Mouse (Mus musculus): ENCODE results near the gene Sox18.

DNA sequence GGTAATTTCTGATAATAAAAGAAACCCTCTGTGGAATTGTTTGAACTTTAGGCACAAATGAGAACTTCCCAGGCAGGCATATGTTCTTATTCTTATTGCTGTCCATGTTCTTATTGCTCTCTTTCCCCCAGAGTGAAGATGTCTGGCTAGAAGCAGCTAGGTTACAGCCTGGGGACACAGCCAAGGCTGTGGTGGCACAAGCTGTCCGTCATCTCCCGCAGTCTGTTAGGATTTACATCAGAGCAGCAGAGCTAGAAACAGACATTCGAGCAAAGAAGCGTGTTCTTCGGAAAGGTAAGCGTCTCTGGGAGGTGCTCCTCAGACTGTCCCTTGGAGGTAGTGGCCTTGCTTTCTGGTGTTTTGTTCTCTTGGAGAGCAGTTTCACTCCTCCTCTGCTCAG lies 38.8 kb downstream of the Sox18 start:
- no peak for TF ChIP-seq CTCF (IDR thresholded peaks at IDR 0.05; ENCODE audit: control insufficient read depth, insufficient read depth, insufficient read length)
- TF ChIP-seq MAX (IDR thresholded peaks at IDR 0.05): no peak
- TF ChIP-seq MYOG (IDR thresholded peaks at IDR 0.05; ENCODE audit: control insufficient read depth, extremely low read depth, insufficient read length): no peak
- TF ChIP-seq MYOD1 (IDR thresholded peaks at IDR 0.05; ENCODE audit: control insufficient read depth, insufficient read length, low read depth): no peak
- no peak for TF ChIP-seq CEBPB (IDR thresholded peaks at IDR 0.05; ENCODE audit: low read depth)
- TF ChIP-seq USF1 (IDR thresholded peaks at IDR 0.05; ENCODE audit: low read depth): no peak

All from C2C12 (cell line).